Mouse (Mus musculus) erythroblast, embryonic 14.5 days (primary cell): ENCODE measurements at regions not wholly inside any gene's neighbourhood (a gene's known extent, or its start where the extent isn't known, plus 50 kb on each side); places are given as distances from the start of the nearest gene placed in this dataset.

Source experiments
- H3K27me3 ChIP-seq: 2 replicates; pipeline ENCODE4 v1.6.1; 2012; ENCODE audit warnings: inconsistent platforms; ENCODE audit not compliant: control insufficient read depth
- H3K36me3 ChIP-seq: 2 replicates; pipeline ENCODE4 v1.6.1; 2012; ENCODE audit warnings: mild to moderate bottlenecking, inconsistent platforms; ENCODE audit not compliant: control insufficient read depth
- H3K4me1 ChIP-seq: 2 replicates; pipeline ENCODE4 v1.6.1; 2012; ENCODE audit warnings: inconsistent platforms; ENCODE audit not compliant: control insufficient read depth
- H3K4me3 ChIP-seq: replicated peaks from 2 replicates; pipeline ENCODE3; 2012; ENCODE audit warnings: moderate library complexity, mild to moderate bottlenecking, inconsistent platforms
- H3K9me3 ChIP-seq: 2 replicates; pipeline ENCODE4 v1.6.1; 2012; ENCODE audit warnings: low read length, inconsistent platforms, mixed read lengths; ENCODE audit not compliant: control insufficient read depth
- GATA1 ChIP-seq: IDR thresholded peaks from 2 replicates; pipeline ENCODE4 v1.6.1; 2012; ENCODE audit warnings: low read length, inconsistent platforms, mixed read lengths
- TAL1 ChIP-seq: IDR thresholded peaks from 3 replicates; pipeline ENCODE4 v1.6.1; 2012; ENCODE audit warnings: low read length, inconsistent platforms, mixed read lengths

DNA sequence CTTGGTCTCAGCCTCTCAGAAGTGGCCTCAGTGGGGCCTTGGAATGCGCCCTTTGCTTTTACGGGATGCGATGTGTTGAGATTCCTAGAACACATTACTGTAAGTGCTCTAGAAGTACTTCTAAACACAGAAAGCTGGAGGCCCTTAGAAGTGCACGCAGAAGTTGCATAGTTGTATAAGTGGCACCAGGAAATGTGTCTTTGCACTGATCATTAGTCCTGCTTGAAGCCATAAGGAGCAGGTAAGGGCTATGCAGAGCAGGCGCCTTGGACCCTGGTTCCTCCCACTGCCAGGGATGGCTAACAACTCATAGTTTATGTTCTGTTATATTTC lies 71.2 kb upstream of the Id2 start:
- TF ChIP-seq TAL1 (no peak), GATA1 (no peak)
- H3K4me1 ChIP-seq = no peaks in the 10 kb centered on the region
- H3K4me3 ChIP-seq = no peak overlapping the region
- H3K9me3 ChIP-seq = no peaks in the 10 kb centered on the region
- no peaks in the 10 kb centered on the region for H3K36me3 ChIP-seq
- no peaks in the 10 kb centered on the region for H3K27me3 ChIP-seq

DNA sequence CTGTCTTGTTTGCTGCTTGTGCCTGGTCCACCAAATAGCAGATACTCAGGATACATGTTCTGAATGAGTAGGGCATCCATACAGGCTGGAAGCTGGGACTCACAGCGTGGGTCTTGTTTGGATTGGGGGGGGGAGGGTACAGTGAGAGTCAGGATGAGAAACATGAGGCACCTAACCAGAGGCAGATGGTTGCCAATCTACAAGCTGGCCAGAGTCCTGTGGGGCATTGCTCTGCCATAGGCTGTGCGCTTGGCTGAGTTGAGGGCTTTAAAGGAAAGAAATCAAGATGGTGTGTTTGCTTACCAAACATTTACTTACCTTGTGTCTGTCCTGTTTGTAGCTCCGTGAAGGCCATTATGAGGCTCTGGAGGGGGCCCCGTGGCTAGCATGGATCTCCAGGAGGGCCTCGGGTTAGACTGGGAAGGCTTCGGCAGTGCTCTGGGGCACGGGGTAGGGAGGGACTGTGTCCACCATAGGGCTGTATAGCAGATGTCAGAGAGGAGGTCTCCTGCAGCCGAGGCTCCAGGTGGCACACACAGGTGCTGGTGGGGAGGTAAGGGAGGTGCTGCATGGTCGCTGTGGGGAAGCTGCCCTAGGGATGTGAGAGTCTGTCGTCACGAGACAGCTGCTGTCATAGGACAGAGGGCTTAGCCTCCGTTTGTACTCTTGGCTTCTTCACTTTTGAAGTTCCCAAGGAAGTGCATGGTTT lies 70.7 kb upstream of the Id2 start:
- no peaks in the 10 kb centered on the region for H3K4me1 ChIP-seq
- H3K27me3 ChIP-seq = no peaks in the 10 kb centered on the region
- TF ChIP-seq GATA1 (no peak), TAL1 (no peak)
- no peak overlapping the region for H3K4me3 ChIP-seq
- H3K36me3 ChIP-seq = no peaks in the 10 kb centered on the region
- no peaks in the 10 kb centered on the region for H3K9me3 ChIP-seq

- TF ChIP-seq TAL1 (no peak), GATA1 (no peak)
- Histone ChIP-seq H3K4me1 (no peaks in the 10 kb centered on the region), H3K36me3 (no peaks in the 10 kb centered on the region), H3K27me3 (no peaks in the 10 kb centered on the region), H3K9me3 (no peaks in the 10 kb centered on the region), H3K4me3 (no peak overlapping the region)
Observed at GRCm38 (mm10) chr12:25166525-25166924, 69.6 kb upstream of the Id2 start.

DNA sequence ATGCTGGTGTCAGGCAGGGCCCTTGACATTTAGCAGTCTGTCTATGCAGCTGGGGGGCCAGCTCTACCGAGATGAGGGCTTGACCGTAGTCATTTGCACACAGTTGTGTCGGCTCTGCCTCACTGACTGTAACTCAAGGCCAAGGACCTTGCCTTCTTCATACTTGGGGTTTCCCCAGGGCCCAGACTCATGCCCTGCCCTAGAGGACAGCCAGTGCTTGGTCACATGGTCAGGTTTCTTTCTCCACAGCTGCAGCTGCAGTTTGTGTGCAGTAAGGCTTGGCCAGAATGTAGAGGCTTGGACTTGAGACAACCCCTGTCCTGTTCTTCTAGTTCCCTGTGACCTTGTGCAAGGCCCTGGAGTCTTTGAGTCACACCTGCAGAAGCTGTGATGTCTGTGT lies 68.7 kb upstream of the Id2 start:
- no peaks in the 10 kb centered on the region for H3K9me3 ChIP-seq
- H3K27me3 ChIP-seq = no peaks in the 10 kb centered on the region
- no peaks in the 10 kb centered on the region for H3K4me1 ChIP-seq
- TF ChIP-seq GATA1 = no peak
- no peak for TF ChIP-seq TAL1
- no peak overlapping the region for H3K4me3 ChIP-seq
- H3K36me3 ChIP-seq = no peaks in the 10 kb centered on the region

GRCm38 (mm10) chr12:25164724-25165123 lies 67.8 kb upstream of the Id2 start:
- Histone ChIP-seq H3K36me3 (no peaks in the 10 kb centered on the region), H3K4me1 (no peaks in the 10 kb centered on the region), H3K27me3 (no peaks in the 10 kb centered on the region), H3K9me3 (no peaks in the 10 kb centered on the region), H3K4me3 (no peak overlapping the region)
- TF ChIP-seq TAL1 = no peak
- no peak for TF ChIP-seq GATA1

DNA sequence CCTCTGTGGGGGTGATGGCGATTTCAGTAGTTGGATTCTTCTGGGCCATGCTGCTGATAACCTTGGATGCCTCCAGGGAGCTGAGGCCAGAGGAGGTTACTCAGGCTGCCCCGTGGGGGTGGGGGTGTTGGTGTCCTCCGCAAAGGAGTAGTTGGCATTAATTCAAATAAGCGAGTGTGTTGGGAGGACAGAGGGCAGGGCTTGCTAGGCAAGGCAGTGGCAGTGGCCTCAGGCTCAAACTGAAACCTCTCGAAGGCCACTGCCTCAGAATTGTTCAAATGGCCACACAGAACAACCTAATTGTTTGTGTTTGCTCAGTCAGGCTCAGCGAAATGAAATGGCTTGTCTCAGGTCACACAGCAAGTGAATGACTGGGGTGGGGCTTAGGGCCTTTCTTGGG lies 66.6 kb upstream of the Id2 start:
- Histone ChIP-seq H3K36me3 (no peaks in the 10 kb centered on the region), H3K27me3 (no peaks in the 10 kb centered on the region), H3K4me3 (no peak overlapping the region), H3K4me1 (no peaks in the 10 kb centered on the region), H3K9me3 (no peaks in the 10 kb centered on the region)
- no peak for TF ChIP-seq GATA1
- no peak for TF ChIP-seq TAL1

- TF ChIP-seq TAL1 (no peak), GATA1 (no peak)
- H3K4me1 ChIP-seq = no peaks in the 10 kb centered on the region
- H3K36me3 ChIP-seq = no peaks in the 10 kb centered on the region
- H3K4me3 ChIP-seq = no peak overlapping the region
- H3K27me3 ChIP-seq = no peaks in the 10 kb centered on the region
- H3K9me3 ChIP-seq = no peaks in the 10 kb centered on the region
Observed at GRCm38 (mm10) chr12:25162843-25163242, 65.9 kb upstream of the Id2 start.

- TF ChIP-seq TAL1 = no peak
- no peak for TF ChIP-seq GATA1
- Histone ChIP-seq H3K4me3 (no peak overlapping the region), H3K4me1 (no peaks in the 10 kb centered on the region), H3K9me3 (no peaks in the 10 kb centered on the region), H3K36me3 (no peaks in the 10 kb centered on the region), H3K27me3 (no peaks in the 10 kb centered on the region)
Observed at GRCm38 (mm10) chr12:25161939-25162338, 65.0 kb upstream of the Id2 start.

GRCm38 (mm10) chr12:25160990-25161843 lies 64.3 kb upstream of the Id2 start:
- TF ChIP-seq TAL1 (no peak), GATA1 (no peak)
- H3K9me3 ChIP-seq = no peaks in the 10 kb centered on the region
- H3K27me3 ChIP-seq = no peaks in the 10 kb centered on the region

More at GRCm38 (mm10) chr12:25160990-25161843, 64.3 kb upstream of the Id2 start:
- Histone ChIP-seq H3K36me3 (no peaks in the 10 kb centered on the region), H3K4me3 (no peak overlapping the region), H3K4me1 (no peaks in the 10 kb centered on the region)
